Mouse (Mus musculus): ENCODE results near the gene Hrh3. TPM values are rescaled to one million over a fixed set of nuclear protein-coding genes. Genes with fewer than 3 reads are reported as not detected.

The Hrh3 gene
- total RNA-seq, 2 experiments from 2014 or later: 0.23 to 0.33 TPM

DNA sequence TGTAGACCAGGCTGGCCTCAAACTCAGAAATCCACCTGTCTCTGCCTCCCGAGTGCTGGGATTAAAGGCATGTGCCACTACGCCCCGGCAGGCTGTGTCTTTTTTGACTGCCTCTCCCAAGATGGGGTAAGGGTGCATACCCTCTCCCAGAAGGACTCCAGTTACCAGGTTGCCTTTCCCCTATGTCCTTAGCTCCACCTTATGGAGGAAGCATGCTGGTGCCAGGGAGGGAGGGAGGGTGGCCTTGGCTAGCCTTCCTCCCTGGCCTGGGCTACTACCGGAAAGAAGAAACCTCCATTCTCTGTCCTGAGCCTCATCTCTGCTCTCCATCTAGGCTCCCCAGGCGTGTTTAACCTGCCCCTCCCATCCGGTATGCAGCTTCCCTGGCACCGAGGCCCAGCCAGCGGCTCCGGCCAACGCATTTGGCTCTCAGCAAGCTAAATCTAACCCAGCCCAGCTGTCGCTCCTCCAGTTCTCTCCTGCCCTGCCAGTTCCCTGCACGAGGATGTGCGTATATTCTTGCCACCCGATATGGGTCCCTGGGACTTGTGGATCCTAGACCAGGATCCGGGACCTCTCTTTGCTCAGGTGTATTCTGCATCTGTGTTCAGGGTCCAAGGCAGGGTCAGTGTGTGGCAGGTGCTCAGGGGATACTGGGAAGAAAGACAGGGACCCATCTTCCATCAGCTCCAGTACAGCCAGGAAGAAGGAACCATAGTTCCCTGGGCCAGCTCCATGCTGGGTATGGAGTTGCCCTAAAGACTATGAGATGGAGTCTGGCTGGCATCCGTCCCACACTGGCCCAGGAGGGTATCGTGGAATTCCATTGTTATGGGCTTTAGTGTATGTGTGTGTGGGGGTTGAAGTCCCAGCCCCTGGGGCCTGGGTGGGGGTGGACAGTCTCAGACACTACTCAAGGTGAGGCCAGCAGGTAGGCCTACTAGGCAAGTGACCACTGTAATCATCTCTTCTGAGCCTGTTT lies 9.9 kb upstream of the Hrh3 start:
- peak; percentile 90 for DNase-seq
- intact Hi-C loops (cut with DNase I; ENCODE audit: low total_unique reads): no loop called here

DNA sequence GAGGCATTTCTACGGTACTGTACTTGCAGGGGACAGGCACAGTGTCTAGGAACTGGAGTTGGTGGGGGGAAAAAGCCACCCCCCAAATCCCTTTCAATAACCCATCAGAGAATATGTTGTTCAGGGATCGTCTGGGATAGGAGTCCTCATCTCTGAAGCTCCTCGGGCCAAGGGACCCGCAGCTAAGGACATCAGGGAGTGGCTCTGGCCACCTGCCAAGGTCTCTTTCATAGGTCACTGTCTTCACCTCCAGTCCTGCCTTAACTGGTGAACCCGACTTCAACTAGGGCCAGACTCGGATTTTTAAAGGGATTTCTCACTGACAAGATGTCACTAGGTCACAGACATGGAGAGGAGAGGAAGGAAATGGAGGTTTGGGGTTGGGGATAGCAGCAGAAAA lies 4.0 kb upstream of the Hrh3 start:
- DNase-seq: no peak
- intact Hi-C loops (cut with DNase I; ENCODE audit: low total_unique reads): no loop called here

DNA sequence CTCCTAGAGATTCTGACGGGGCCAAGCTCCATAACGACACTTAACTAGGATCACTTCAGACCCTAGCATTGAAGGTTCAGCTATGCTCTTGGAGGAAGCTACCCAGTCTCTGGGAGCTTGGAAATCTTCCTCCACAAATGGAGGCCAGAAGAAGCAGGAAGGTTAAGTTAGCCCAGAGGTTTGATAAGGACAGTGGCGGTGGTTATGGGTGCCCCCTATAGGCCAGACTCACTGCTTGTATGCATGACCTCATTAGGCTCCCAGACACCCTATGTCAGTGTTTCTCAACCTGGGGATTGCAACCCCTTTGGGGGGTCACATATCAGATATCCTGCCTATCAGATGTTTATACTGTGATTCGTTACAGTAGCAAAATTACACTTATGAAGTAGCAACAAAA lies 2.8 kb upstream of the Hrh3 start:
- intact Hi-C loops (cut with DNase I; ENCODE audit: low total_unique reads): no loop called here
- no peak for DNase-seq

GRCm38 (mm10) chr2:180105441-180106190 lies 1.3 kb upstream of the Hrh3 start:
- no peak for DNase-seq
- intact Hi-C loops (cut with DNase I; ENCODE audit: low total_unique reads): no loop called here

GRCm38 (mm10) chr2:180104659-180105377 lies 530 bp upstream of the Hrh3 start:
- no peak for DNase-seq
- intact Hi-C loops (cut with DNase I; ENCODE audit: low total_unique reads): no loop called here

GRCm38 (mm10) chr2:180103151-180103977 lies 924 bp downstream of the Hrh3 start:
- intact Hi-C loops (cut with DNase I; ENCODE audit: low total_unique reads): no loop called here
- no peak for DNase-seq

GRCm38 (mm10) chr2:180099529-180099928 lies 4.8 kb downstream of the Hrh3 start:
- no peak for DNase-seq
- intact Hi-C loops (cut with DNase I; ENCODE audit: low total_unique reads): no loop called here

DNA sequence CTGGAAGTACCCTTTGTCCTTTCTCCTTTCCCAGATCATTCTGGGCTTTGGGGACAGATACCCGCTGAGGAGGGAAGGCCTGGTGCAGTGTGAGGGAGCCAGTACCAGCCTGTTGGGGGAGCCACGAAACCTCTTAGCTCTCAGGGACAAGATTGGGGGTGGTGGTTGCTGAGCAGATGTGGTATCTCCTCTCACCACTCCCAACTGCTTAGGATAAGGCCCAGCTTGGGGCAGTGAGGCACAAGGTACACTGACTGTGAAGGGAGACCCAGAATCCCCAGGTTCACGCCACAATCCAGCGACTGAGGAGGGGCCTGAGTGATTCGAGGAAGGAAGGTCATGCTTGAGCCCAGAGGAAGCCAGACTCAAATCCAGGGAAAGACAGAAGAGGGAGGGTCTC lies 6.1 kb downstream of the Hrh3 start:
- no peak for DNase-seq
- intact Hi-C loops (cut with DNase I; ENCODE audit: low total_unique reads): no loop called here

GRCm38 (mm10) chr2:180097585-180097984 lies 6.7 kb downstream of the Hrh3 start:
- no peak for DNase-seq
- intact Hi-C loops (cut with DNase I; ENCODE audit: low total_unique reads): no loop called here

GRCm38 (mm10) chr2:180095711-180096110 lies 8.6 kb downstream of the Hrh3 start:
- intact Hi-C loops (cut with DNase I; ENCODE audit: low total_unique reads): no loop called here
- DNase-seq: no peak

DNA sequence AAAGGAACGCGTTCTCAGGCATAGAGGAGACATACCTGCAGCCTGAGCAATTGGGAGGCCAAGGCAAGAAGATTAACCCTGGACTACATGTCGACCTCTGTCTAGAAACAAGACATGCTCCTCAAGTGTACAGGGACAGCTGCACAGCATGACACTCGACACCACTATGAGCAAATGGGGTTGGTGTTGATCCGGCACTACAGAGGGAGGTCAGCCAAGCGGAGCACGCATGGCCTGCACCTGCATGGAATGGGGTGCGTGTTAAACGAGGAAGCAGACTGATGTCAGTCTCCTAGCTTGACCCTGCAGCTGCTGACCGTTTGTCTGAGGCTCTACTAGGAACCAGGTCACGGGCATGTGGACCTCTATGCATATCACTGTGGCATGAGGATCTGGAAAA lies 14.0 kb downstream of the Hrh3 start:
- intact Hi-C loops (cut with DNase I; ENCODE audit: low total_unique reads): no loop called here
- no peak for DNase-seq

GRCm38 (mm10) chr2:180087472-180087871 lies 16.8 kb downstream of the Hrh3 start:
- no peak for DNase-seq
- intact Hi-C loops (cut with DNase I; ENCODE audit: low total_unique reads): no loop called here

DNA sequence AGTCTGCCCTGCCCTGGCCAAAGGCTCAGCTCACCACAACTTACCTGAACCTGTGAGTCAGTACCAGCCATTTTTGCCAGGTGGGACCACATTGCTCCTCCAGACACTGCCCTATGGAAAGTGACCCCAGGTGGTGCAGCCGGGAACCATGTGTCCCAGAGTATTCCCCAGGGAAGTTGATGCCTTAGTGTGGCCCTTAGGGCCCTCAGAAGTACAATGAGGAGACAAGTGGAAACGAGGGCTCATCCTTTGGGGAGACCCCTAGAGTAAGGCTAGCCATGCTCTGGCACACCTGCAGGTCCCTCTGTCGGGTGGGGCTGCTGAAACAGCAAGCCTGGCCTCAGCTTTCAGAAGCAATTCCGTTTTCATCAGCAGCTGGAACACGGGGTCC lies 17.7 kb downstream of the Hrh3 start:
- no peak for DNase-seq
- intact Hi-C loops (cut with DNase I; ENCODE audit: low total_unique reads): no loop called here

DNA sequence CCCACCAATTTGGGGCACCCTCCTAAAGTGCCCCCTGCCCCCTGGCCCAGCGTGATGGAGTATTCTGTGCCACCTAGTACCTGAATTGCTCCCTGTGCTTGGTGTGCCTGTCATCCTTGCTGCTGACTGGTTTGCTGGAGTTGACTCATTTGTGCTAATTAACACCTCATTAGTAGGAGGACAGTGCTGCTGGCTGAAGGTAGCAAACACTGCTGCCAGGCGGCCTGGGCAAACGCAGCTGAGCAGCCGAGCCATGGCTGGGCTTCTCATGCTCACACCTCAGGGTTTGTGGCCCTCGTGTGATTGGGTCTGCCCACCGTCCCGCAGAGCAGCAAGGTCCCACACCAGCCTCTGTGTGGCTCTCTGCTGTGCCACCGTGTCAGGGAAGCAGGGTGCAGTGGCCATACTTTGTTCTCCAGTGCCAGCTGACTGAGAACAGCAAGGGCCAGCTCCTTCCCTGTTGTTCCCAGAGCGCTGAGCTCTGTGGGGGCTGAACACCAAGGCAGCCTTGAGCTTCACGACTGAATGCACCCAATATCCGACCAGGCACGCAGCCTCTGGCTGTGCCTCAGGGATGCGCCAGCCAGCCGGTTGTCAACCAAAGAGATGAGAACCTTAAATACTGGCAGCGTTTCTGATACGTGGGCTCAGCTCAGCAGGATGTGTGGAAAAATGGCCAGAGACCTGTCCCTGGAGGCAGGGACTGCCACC lies 18.2 kb downstream of the Hrh3 start:
- no peak for DNase-seq
- intact Hi-C loops (cut with DNase I; ENCODE audit: low total_unique reads): no loop called here

DNA sequence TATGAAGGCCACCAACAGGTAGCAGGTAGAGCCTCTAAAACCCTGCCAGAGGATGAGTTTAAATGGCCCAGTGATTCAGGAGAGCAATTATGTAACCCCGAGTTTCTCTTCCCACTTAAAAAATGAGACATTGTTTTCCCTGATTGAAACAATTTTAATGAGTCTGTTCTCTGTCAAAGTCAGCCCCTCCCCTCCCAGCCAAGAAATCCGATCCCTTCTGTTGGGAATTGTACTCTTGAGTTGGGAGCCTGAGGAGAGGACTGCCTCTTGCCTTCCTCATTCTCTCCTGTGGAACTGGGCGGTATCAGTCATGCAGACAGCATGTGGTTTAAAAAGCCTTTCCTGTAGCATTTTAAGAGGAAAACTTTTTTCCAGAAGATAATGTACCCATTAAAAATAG lies 19.7 kb downstream of the Hrh3 start:
- intact Hi-C loops (cut with DNase I; ENCODE audit: low total_unique reads): no loop called here
- no peak for DNase-seq

DNA sequence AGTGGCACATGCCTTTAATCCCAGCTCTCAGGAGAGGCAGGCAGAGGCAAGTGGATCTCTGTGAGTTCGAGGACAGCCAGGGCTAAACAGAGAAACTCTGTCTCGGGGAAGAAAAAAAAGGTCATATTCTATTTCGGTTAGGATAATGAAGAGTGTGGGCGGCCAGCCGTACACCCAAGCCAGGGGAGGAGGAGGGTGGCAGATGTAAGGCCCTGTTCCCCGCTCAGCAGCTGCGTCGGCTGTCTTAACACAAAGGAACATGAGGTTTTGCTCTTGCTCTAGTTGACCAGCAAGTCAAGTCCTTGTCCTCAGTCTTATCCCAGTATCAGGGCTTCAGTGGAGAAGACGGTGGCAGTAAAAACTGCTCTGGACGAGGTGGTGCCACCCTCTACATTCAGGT lies 21.2 kb downstream of the Hrh3 start:
- no peak for DNase-seq

GRCm38 (mm10) chr2:180080680-180081079 lies 23.6 kb downstream of the Hrh3 start:
- DNase-seq: no peak
- intact Hi-C loops (cut with DNase I; ENCODE audit: low total_unique reads): loop anchor here (2.0 kb wide), 1 partner anchor 76 kb away; no protein-coding TSS in a partner anchor

More for the DNA sequence above, 21.2 kb downstream of the Hrh3 start:
- intact Hi-C loops (cut with DNase I; ENCODE audit: low total_unique reads): no loop called here

GRCm38 (mm10) chr2:180077622-180078021 lies 26.7 kb downstream of the Hrh3 start:
- intact Hi-C loops (cut with DNase I; ENCODE audit: low total_unique reads): no loop called here
- DNase-seq: no peak

DNA sequence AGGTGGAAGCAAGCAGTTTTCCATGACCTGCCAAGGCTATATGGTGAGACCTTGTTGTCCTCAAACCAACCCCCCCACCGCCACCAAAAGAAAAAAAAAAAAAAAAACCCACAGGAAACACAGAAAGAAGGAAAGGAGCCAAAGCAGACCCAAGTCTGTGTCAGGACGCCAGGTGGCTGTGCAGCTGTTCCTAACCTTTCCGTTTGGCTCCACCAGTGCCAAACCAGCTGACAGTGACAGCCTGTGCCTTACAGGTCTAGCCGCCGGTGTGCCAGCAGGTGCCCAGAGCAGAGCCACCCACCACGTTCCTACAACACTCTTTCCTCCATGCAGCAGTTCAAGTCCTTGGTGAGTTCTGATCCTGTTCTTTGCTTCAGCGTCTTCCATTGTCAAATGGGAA lies 31.4 kb downstream of the Hrh3 start:
- DNase-seq: no peak
- intact Hi-C loops (cut with DNase I; ENCODE audit: low total_unique reads): no loop called here

Measured in gastrocnemius, postnatal 14 days (tissue).